Mouse (Mus musculus) bone marrow, adult 2 months (tissue): ENCODE measurements around the gene 4930523C07Rik.

Source experiments
- CTCF ChIP-seq: fragments of 200-500 bp; IDR thresholded peaks from 2 replicates; pipeline ENCODE4 v1.5.1; 2011; ENCODE audit warnings: low read length, control low read depth; ENCODE audit not compliant: control insufficient read depth, insufficient read depth
- POLR2A ChIP-seq: fragments of 200-500 bp; IDR thresholded peaks from 2 replicates; pipeline ENCODE4 v1.6.1; 2011; ENCODE audit warnings: low read depth, mild to moderate bottlenecking, control low read depth, low read length, borderline replicate concordance; ENCODE audit not compliant: control insufficient read depth

DNA sequence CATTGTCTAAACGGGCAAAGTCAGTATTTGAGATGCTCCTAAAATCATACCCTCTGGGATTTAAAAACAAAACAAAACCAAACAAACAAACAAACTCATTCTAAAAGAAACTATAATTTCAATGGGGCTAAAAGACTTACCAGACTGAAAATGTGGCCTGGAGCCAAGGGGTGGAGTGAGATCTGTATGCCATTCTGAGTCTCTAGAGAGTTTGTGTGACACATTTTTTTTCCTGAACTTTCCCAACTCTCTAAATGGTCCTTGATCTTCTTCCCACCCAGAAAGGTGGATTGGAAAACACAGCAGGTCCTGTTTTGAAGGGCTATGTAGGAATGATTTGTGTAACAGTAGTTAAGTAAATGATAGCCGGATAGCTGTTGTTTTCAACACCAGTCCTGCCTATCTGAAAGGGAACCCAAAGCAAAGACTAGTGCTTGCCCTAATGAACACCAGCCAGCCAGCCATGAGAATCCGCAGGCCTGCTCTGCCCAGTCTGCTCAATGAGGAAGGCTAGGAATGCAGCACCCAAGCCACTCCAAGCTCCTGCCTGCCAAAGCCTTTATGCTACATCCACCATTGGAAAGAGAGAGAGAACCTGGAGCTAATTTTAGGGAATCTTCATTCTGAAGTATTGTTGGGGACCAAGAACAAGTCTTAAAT, 1.0 kb downstream of the 4930523C07Rik start:
- no peak for TF ChIP-seq CTCF
- TF ChIP-seq POLR2A: no peak
